Mouse (Mus musculus) testis, postnatal 10 days (tissue): Measurements from ENCODE around the gene Bmf.

Source experiments
- DNase-seq: peaks from one replicate; pipeline ENCODE4 v3.0.0; 2021; ENCODE audit warnings: low spot score

The Bmf gene

DNA sequence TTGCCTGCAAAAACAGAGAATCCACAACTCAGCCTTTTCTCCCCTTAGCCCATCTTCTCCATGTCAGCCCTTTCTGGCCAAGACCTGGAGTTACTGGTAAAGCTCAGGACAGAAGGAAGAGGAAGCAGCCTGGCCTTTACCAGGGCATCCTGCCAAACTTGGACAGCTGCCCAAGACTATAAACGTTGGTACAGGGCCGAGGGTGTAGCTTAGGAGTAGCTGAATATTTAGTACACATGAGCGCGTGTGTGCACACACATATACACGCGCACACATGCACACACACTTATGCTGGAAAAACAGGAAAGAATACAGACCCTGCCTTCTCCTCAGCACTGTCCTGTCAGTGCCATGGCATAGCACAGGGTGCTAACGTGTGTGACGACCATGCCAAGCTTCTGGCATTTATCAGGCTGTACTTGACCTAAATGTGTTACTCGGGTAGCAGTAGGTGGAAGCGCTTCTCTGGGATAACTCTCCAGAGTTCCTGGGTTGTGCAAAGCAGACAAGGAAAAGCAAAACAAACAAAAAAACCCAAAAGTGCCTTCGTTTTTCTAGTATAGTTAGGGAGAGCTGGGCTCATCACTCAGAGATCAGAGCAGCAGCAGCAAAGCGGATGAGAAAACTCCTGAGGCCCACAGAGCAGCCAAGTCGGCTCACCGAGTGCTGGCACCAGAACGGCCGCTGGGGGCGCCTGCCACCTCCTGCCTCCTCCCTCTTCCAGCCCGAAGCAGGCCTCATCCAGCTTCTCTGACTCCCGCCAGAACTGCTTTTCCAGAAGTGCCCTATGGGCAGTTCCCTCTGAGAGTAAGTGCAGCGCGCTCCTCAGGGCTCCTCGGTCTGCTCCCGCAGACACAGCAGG is 4.0 kb downstream of the Bmf start:
- DNase-seq = peak; percentile 95

DNA sequence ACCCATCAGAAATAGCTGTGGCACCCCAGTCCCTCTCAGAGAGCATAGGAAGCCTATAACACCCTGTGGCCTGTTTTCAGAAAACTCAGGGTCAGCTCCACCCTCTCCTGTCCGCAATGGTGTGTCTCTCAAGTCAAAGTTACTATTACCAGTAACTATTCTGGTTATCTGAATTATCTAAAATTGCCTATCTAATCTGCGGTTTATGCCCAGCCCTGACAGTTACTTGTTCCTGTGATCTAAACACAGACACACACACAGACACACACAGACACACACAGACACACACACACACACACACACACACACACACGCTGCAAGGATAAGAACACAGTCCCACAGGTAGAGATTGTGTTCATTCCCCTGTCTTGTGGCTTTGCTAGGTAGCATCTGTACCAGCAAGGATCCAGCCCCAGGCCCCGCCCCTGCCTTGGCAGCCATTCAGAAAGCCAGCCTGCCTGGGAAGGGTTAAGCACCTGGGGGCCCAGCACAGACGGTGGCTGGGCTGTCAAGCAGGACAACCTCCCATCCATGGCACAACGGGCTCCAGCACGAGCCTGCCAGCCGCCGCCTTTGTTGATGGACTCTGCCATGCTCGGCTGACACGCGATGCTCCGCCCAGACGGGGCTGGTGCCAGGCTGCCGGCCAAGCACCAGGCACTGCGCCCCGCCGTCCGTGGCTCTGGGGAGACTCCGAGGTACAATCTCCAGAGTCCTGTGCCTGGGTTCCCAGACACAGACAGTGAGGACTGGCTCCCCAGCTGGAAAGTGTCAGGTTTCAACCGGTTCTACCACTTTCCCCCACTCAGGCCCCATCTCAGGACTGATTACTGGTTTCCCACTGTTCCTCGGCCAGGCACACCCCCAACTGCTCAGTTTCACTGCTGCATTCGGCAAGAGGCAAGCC is 5.3 kb downstream of the Bmf start:
- peak; percentile 85 for DNase-seq

DNA sequence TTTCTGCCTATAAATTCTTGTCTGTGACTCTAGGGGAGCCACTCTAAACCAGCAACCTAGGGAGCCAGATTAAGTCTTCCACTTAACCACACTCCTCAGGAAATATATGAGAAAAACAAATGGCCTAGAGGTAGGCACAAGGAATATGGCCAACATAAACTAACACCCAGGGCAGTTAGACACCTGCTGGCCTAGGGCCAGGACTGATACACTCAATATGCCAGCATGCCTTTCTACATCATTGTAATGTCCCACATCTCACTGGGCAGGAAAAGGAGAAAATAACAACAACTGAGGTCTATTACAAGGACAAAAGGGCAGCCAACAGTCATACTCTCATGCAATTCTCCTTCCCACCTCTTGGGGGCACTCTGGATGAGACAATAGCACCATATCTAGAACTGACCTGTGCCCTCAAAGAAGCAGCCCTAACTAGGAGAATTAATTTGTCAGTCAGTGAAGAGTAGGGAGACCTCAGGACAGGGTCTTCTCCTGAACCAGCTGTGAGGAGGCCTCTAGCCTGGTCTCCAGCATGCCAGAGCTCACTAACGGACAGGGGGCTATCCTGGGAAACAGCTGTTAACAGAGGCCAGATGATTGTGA is 6.4 kb downstream of the Bmf start:
- DNase-seq = no peak

DNA sequence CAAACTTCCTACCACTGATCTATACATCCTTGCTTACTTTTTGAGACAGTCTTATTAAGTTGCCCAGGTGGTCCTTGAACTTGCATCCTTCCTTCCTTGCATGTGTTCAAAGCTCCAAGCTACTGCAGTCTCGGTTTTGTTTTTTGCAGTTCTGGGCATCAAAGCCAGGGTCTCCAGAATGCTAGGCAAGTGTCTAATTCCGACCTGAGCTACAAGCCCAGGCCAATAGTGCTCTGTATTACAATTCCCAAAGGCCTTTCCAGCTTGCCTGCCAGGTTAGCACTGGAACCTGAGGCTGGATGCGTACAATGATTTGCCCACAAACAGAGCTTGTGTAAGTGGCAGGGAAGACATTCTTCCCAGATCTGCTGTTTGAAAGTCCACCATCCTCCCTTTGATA is 7.8 kb downstream of the Bmf start:
- DNase-seq = peak; percentile 34

DNA sequence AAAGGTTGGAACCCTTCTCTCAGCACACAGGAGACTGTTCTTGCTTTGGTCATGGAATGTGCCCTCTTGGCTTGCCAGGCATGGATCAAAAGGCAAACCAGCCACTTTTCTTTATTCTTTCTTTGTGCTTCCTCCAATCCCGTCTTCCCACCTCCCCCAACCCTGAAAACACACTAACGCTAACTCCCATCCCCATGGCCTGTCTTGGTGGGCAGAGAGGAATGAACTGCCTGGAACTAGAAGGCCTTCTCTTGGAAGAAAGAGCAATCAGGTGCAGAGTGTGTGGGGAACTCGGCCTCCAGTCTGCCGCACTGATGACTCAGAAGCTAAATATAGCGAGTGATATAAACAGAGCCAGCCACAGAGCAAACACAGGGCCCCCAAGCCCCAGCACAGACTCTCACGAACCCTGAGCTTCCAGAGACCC is 8.8 kb downstream of the Bmf start:
- peak; percentile 43 for DNase-seq

DNA sequence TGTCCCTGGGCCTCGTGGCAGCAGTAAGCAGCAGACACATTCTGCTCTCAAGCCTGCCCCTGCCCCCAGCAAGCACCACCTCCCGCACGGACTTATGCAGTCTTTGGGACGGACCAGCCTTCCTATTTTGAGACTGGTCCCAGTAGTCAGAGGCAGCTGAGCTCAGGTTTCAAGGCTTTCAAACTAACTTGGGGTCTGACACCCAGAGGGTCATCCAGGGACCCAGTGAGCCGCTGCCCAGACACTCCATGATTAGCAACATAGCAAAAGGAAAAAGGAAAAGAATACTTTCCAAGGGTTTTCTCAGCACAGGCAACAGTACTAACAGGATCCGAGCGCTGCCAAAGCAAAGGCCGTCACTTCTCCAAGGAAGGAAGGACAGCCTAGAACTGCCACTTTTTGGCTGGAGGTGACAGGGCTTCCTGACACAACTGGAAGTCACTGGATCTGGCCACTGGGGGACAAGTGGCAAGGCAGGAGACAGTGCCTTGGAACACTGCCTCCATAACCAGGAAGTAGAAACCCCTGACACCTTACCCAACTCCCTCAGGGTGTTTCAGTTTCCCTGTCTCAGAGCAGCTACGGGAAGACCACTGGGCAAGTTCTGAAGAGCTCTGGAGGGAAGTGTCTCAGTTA is 9.5 kb downstream of the Bmf start:
- DNase-seq = peak; percentile 46

DNA sequence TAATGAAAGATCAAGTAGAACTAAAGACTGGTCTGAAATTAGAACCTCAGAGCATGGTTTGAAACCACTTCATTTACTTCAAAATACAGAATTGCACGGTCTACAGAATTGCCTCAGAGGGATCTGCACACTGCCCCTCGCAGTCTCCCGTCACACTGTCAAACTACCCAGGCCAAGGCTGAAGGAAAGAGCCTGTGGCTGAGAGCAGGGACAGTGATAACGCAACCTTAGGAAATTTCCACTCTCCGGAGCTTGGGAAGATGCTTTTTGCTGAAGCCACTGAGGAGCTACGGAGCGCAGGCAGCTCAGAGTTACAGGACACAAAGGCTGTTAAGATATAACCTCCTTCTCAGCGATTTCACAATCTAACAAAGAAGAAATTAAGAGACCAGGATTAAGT is 10.4 kb downstream of the Bmf start:
- DNase-seq = no peak

DNA sequence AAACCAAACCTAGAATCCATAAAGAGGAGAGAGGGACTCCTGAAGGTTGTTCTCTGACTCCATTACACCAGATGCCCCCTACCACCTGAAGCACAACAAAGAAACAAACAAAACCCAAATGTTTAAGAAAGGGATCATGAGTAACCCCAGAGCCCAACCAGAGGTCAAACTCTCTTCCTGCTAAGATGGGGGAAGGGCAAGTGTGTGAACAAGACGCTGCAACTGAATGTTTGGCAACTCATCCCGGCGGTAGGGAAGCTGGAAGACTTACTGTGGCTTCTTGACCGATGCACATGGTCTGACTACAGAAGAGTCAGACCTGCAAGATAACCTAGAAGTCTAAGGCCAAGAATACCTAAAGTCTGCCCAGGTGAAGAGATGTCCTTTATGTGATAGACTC is 12.3 kb downstream of the Bmf start:
- no peak for DNase-seq

DNA sequence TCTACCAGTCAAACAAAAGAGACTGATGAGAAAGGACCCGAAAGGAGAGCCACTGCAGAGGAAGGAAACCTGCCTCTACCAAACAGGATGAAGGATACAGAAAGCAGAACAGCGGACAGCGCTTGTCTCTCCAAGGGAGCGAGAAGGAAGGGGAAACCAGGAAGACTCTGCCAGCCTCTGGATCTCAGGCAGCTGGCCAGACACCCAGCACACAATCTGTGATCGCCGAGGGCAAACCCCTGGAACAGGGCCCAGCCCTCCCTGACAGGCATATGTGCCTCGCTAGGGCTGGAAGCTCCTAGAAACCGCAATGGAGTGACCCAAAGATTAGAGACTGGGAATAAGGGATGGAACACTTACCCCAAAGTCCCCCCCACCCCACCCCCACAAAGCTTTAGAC is 12.9 kb downstream of the Bmf start:
- peak; percentile 72 for DNase-seq

DNA sequence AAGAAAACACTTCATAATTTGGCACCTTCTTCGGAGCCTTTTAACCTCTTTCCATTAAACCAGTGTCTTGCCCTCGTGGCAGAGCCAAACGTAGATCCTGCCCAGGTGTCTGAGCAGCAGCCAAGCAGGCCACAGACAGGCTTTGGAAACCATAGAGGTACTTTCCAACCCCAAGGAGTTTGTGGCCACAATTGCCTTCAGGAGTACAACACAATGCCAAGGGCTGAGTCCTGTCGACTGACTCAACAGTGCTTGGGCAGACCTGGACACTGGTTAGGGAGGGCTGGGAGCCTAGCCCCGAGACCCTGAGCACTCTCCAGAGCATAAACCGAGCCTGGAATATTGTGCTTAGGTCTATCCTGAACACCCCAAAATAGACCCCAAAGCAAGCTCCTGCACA is 13.4 kb downstream of the Bmf start:
- DNase-seq = no peak

DNA sequence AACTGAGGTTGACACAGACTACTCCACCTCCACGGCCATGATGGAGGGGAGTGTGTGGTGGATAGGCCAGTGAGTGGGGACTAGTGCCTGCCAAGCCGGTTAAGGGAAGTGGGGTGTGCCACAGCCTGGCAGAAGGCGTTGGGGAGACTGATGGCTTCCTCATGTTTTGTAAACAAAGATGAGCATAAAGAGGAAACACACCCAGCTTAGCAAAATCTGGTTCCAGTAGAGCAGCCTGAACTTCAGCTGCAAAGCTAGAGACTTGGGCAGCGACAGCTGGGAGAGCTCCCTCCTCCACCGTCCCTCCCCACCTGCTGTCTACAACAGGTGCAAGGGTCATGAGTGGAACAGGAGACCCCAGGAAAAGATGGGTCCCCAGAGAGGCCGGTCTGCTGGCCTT is 15.5 kb downstream of the Bmf start:
- DNase-seq = no peak

DNA sequence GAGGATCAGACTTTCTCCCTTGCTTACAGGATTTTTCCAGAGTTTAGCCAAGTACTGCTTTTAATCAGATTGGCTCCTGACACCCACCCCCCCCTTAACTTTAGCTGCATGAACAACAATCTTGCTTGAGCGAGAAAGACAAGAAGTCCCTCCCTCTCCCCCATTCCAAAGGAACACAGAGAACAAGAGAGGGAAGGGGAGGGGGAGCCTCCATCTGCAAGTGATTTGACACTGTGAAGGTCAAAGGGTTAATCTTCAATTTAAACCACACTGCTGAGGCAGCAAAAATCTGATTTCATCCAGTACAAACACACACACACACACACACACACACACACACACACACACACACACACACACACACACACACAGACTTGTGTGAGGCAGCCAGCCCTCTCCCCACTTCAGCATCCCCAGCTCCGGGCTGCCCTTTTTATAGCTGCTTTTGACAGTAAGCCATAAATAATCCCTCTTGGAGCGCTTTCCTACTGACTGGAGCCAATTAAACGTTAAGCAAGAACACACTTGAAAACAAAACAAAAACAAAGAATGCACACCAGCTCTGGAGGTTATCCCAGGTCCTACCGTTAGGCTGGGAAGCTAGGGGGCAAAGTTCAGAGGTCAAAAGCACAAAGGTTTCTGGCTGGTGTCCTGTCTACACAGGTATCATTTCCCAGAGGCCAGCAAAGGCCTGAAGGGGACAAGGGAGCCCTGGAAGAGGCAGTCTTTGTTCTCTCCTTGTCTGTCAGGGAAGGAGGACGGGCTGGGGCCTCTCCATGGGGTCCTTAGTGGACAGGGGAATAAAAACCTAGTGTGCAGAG is 16.4 kb downstream of the Bmf start:
- peak; percentile 47 for DNase-seq

DNA sequence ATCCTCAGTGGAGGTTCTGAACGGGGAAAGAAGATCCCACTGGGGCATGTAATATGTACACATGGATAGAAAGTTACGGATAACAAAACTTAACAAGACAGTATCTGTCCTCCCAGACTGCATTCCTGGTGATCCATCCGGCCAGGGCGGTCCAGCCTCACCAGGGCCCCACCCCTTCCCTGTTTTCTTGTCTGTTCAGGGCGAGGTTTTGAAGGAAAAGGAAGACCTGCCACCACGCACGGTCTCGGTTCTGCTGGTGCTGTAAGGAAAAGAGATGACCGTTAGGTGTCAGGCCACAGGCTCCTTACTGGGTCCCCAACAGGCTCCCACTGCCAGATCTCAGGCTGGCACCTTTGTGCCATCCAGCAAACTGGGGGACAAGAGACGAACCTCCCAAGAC is 17.1 kb downstream of the Bmf start:
- DNase-seq = peak; percentile 60

DNA sequence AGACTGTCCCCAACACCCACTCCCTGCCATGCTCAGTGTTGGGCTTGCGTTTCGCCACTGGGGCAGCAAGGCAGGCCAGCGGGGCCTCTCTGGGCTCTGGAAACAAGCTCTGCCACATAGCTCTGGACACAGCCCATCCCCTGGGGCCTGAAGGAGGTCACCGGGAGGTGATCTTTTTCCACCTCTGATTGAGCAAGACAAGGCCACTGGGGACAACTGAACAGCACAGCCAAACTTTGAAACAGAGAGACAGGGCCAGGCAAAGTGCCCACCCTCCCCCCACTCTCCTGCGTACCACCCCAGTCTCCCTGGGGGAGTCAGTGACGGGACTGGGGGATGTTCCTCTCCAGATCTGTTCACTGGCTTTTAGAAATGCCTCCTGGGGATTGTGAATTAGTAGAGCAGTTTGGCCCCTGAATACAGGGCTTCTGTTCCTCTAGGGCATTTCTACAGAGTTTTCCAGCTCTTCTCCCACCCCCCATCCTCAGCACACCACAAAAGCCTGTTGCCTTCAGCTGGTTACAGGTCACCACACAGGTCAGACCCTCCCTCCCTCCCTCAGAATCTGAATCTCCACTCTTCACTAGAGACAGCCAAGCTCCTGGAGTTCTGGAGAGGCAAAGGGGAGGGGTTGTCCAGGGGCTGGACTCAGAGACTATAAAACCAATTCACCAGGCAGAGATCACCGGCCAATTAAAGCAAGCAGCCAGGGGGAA is 19.9 kb downstream of the Bmf start:
- DNase-seq = no peak

DNA sequence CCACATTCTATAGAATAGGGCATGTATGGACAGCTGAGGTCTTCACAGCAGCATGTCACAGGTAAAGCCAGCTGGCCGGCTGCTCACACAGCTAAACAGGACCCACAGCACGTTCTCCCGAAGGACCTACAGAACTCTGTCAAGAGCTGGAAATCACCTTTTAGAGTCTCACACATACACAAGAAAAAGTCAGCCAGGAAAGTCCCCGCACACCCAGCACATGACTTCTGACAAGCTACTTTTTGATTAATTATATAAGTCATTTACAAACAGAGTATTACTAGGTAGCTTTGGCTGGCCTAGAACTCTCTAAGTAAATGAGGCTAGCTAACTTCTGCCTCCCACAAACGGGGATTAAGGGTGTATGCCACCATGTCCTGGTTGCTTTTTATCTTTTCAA is 22.9 kb downstream of the Bmf start:
- no peak for DNase-seq

DNA sequence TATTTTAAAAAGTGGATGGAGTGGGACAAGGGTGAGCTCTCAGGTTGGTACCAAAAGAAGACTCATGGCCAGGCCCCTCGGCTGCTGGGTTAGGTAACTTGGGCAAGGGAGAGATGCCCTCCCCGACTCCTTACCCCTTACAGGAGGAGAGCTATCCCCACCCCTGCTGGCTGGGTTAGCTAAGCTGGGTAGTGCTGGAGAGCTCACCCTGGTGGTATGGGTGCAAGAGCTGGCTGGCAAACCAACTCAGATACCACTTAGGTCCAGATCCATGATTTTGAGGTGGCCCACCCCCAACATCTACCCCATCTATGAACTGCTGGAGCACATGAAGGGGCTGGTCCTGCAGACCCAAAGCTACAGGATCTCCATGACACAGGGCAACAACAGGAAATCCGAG is 24.7 kb downstream of the Bmf start:
- no peak for DNase-seq

DNA sequence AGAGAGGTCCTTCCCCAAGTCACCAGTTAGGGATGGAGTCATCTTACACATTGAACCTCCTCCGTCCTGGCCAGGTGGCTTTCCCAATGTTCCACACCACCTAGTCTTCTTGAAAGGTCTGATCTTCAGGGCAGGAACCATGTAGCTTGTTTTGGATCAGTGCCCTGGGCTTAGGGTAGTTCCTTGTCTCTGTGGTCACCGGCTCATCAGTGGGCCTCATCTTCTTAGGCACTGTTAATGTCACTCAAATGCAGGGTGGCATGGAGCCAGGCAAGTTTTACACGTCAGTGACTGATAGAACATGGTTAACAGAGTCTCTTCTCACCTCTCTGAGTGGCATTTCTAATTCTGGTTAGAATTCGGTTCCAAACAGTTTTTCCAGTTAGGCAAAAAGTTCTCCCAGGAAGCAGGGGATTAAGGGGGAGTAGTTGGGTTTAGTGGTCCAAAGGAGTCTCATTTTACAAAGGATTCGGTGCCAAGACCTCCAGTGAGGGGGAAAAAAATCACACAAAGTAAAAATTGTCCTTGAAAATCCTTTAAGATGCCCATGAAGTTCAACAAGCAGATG is 26.2 kb downstream of the Bmf start:
- no peak for DNase-seq

DNA sequence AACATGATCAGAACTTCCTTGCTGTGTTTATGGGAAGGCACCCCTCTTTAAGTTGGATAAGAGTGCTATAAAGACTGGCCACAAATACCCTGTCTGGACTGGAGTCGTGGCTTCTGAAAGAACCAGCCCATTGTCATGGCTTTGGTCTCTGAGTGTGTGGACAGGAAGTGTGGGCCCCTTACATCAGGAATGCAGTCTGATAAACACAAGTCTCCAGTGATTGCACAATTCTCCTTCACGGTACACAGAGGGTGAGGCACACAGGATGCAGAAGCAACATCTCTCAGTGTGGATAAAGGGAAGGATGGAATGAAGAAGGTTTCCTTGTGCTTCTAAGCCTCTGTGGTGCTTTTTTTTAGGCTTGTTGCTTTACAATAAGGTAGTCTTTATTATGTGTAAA is 27.2 kb downstream of the Bmf start:
- DNase-seq = no peak

DNA sequence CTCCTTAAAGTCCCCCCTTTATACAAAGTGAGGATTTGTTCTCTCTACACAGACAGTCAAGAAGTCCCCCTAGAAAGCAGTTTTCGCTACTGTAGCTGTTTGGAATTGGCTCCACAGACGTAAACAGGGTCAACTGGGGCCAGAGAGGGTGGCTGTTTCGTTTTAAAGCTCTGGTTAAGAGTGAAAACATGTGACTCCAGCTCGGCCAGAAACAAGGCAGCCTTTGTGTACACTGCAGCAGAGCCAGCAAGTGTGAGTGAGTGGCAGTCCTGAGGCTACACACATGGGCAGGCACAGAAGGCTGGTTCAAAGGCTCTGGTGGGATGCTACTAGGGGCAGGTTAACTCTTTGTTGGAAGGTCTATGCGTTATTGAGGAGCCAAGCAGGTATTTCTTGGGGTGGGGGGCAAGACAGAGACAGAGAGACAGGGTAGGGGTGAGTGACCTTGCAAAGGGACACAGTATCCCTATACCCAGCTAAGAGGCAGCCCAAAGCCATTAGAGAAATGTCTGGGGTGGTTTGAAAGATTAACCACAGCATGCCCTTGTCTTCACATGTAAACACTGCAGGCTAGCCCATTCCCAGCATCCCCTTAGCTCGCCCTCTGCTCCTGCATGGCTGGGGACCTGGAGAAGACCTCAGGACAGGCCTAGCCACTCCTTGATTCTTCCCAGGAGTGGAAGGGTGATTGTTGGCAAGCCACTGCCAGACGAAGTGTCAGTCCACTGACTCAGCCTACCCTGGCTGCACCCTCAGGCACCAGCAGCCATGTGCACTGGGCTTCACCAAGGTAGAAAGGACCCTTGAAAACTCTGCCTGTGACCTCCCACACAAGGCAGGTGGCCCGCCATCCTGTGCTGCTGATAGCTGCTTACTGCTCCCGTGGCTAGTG is 29.2 kb downstream of the Bmf start:
- DNase-seq = peak; percentile 66
